Mouse (Mus musculus) 3134 (cell line): ENCODE data around the gene Fbxo2.
"Not testable (repeated sequence)": the region's sequence is repeated elsewhere in the genome, so short reads cannot be mapped to it uniquely, and the experiment has no call there.

Experiments used
- DNase-seq: peaks from one replicate; pipeline ENCODE4 v3.0.0-alpha.2; 2011; ENCODE audit warnings: low spot score; ENCODE audit not compliant: insufficient read length; ENCODE audit errors: extremely low read depth

Gene Fbxo2

GRCm38 (mm10) chr4:148160436-148161390 lies at the start of gene Fbxo2, which contains the start of gene Fbxo44:
Gene Fbxo2 (plus strand): TSS chr4:148160621.
Gene Fbxo44 (minus strand): TSS chr4:148160482.
- DNase-seq: no peak

GRCm38 (mm10) chr4:148112519-148112918 lies 47.9 kb upstream of the Fbxo2 start:
- DNase-seq: no peak

GRCm38 (mm10) chr4:148114758-148115391 lies 45.5 kb upstream of the Fbxo2 start:
- DNase-seq: peak; percentile 69

GRCm38 (mm10) chr4:148115467-148115866 lies 45.0 kb upstream of the Fbxo2 start:
- DNase-seq: peak; percentile 56

- DNase-seq: no peak
Observed at GRCm38 (mm10) chr4:148116657-148117056, 43.8 kb upstream of the Fbxo2 start.

- no peak for DNase-seq
Observed at GRCm38 (mm10) chr4:148117392-148117791, 43.0 kb upstream of the Fbxo2 start.

- DNase-seq: not testable (repeated sequence)
Observed at GRCm38 (mm10) chr4:148119578-148119977, 40.8 kb upstream of the Fbxo2 start.

- DNase-seq: no peak
Observed at GRCm38 (mm10) chr4:148120555-148120954, 39.9 kb upstream of the Fbxo2 start.

- DNase-seq: no peak
Observed at GRCm38 (mm10) chr4:148121362-148121761, 39.1 kb upstream of the Fbxo2 start.

- no peak for DNase-seq
Observed at GRCm38 (mm10) chr4:148121982-148122693, 38.3 kb upstream of the Fbxo2 start.

- DNase-seq: no peak
Observed at GRCm38 (mm10) chr4:148122694-148123066, 37.7 kb upstream of the Fbxo2 start.

GRCm38 (mm10) chr4:148128241-148128640 lies 32.2 kb upstream of the Fbxo2 start:
- no peak for DNase-seq

GRCm38 (mm10) chr4:148128672-148129071 lies 31.7 kb upstream of the Fbxo2 start:
- no peak for DNase-seq

- DNase-seq: no peak
Observed at GRCm38 (mm10) chr4:148130133-148130532, 30.3 kb upstream of the Fbxo2 start, which contains the start of gene Mad2l2. Gene Mad2l2 (plus strand): TSS chr4:148130384.

- DNase-seq: no peak
Observed at GRCm38 (mm10) chr4:148130561-148131413, 29.6 kb upstream of the Fbxo2 start, which contains the start of gene Draxin. Gene Draxin (minus strand): TSS chr4:148130698.

- no peak for DNase-seq
Observed at GRCm38 (mm10) chr4:148131497-148132081, 28.8 kb upstream of the Fbxo2 start.

- DNase-seq: no peak
Observed at GRCm38 (mm10) chr4:148134988-148135387, 25.4 kb upstream of the Fbxo2 start.

- no peak for DNase-seq
Observed at GRCm38 (mm10) chr4:148137503-148137902, 22.9 kb upstream of the Fbxo2 start.

GRCm38 (mm10) chr4:148139767-148140097 lies 20.7 kb upstream of the Fbxo2 start:
- no peak for DNase-seq
